Mouse (Mus musculus) myocyte (in vitro differentiated cells): ENCODE measurements at regions not wholly inside any gene's neighbourhood (a gene's known extent, or its start where the extent isn't known, plus 50 kb on each side); places are given as distances from the start of the nearest gene placed in this dataset.

ENCODE experiments used
- H3K27me3 ChIP-seq: one replicate; pipeline ENCODE4 v1.6.1; 2011; ENCODE audit not compliant: control insufficient read depth, insufficient read depth, insufficient read length
- H3K36me3 ChIP-seq: one replicate; pipeline ENCODE4 v1.6.1; 2011; ENCODE audit not compliant: control insufficient read depth, insufficient read depth
- H3K4me2 ChIP-seq: one replicate; pipeline ENCODE4 v1.6.1; 2011; ENCODE audit warnings: low read depth, control low read depth
- H3K4me3 ChIP-seq: one replicate; pipeline ENCODE4 v1.5.1; 2011; ENCODE audit warnings: mild to moderate bottlenecking, control low read depth, moderate library complexity
- H3K79me2 ChIP-seq: one replicate; pipeline ENCODE4 v1.6.1; 2011; ENCODE audit not compliant: control insufficient read depth, insufficient read depth
- H3ac ChIP-seq: one replicate; pipeline ENCODE4 v1.6.1; 2011; ENCODE audit not compliant: control insufficient read depth, insufficient read length
- CEBPB ChIP-seq: IDR thresholded peaks from 2 replicates; pipeline ENCODE4 v1.6.1; 2011; ENCODE audit warnings: mild to moderate bottlenecking, moderate library complexity; ENCODE audit not compliant: poor library complexity, insufficient read depth, severe bottlenecking
- E2F4 ChIP-seq: IDR thresholded peaks from one replicate; pipeline ENCODE4 v1.6.1; 2011; ENCODE audit warnings: mild to moderate bottlenecking, control low read depth, moderate library complexity; ENCODE audit not compliant: insufficient read depth
- MAX ChIP-seq: IDR thresholded peaks from one replicate; pipeline ENCODE4 v1.6.1; 2011; ENCODE audit warnings: low read depth, mild to moderate bottlenecking, control low read depth
- MYOD1 ChIP-seq, 3 experiments: IDR thresholded peaks; one replicate each; pipeline ENCODE4 v1.6.1; 2011; ENCODE audit warnings: control low read depth in 2 of 3, low read depth in 2 of 3, mild to moderate bottlenecking in 2 of 3, moderate library complexity in 1 of 3; ENCODE audit not compliant: insufficient read length in 2 of 3, control insufficient read depth in 1 of 3
- MYOG ChIP-seq, 3 experiments: IDR thresholded peaks; one replicate each; pipeline ENCODE4 v1.6.1; 2011; ENCODE audit warnings: control low read depth in 2 of 3, low read depth in 2 of 3, mild to moderate bottlenecking in 2 of 3; ENCODE audit not compliant: insufficient read length in 2 of 3, control insufficient read depth in 1 of 3, insufficient read depth in 1 of 3
- POLR2A ChIP-seq: IDR thresholded peaks from one replicate; pipeline ENCODE4 v1.6.1; 2011; ENCODE audit warnings: low read depth, mild to moderate bottlenecking, control low read depth, moderate library complexity; ENCODE audit not compliant: insufficient read length
- POLR2AphosphoS2 ChIP-seq: IDR thresholded peaks from one replicate; pipeline ENCODE4 v1.6.1; 2011; ENCODE audit warnings: low read depth, control low read depth; ENCODE audit not compliant: insufficient read length
- REST ChIP-seq: IDR thresholded peaks from one replicate; pipeline ENCODE4 v1.6.1; 2011; ENCODE audit warnings: mild to moderate bottlenecking, control low read depth, moderate library complexity; ENCODE audit not compliant: insufficient read depth, insufficient read length
- SRF ChIP-seq: IDR thresholded peaks from one replicate; pipeline ENCODE4 v1.6.1; 2011; ENCODE audit warnings: low read depth; ENCODE audit not compliant: control insufficient read depth, insufficient read length
- TCF12 ChIP-seq: IDR thresholded peaks from one replicate; pipeline ENCODE4 v1.6.1; 2011; ENCODE audit warnings: mild to moderate bottlenecking, control low read depth; ENCODE audit not compliant: poor library complexity, insufficient read depth, severe bottlenecking
- TCF3 ChIP-seq: IDR thresholded peaks from one replicate; pipeline ENCODE4 v1.6.1; 2011; ENCODE audit warnings: low read depth, control low read depth; ENCODE audit not compliant: insufficient read length
- USF1 ChIP-seq: IDR thresholded peaks from one replicate; pipeline ENCODE4 v1.6.1; 2011; ENCODE audit warnings: low read depth, mild to moderate bottlenecking, control low read depth, moderate library complexity

- no peak overlapping the region for H3ac ChIP-seq
- no peak for TF ChIP-seq POLR2AphosphoS2
- TF ChIP-seq TCF12, result no peak
- no peak for TF ChIP-seq TCF3
- no peak for TF ChIP-seq MYOD1 (IDR thresholded peaks at IDR 0.05; ENCODE audit: control insufficient read depth in 1 of 3, insufficient read length in 2 of 3, low read depth in 2 of 3)
- no peak for TF ChIP-seq MYOG (IDR thresholded peaks at IDR 0.05; ENCODE audit: control insufficient read depth in 1 of 3, insufficient read depth in 1 of 3, insufficient read length in 2 of 3, low read depth in 2 of 3)
- no peak for TF ChIP-seq SRF
- TF ChIP-seq E2F4, result no peak
- no peak for TF ChIP-seq MAX
- TF ChIP-seq REST, result no peak
- TF ChIP-seq POLR2A, result no peak
- no peak for TF ChIP-seq CEBPB
- TF ChIP-seq USF1, result no peak
- H3K4me2 ChIP-seq, result no peak overlapping the region
- H3K36me3 ChIP-seq, result no peaks in the 10 kb centered on the region
- H3K79me2 ChIP-seq, result no peaks in the 10 kb centered on the region
- H3K4me3 ChIP-seq, result no peak overlapping the region
- no peaks in the 10 kb centered on the region for H3K27me3 ChIP-seq
These were observed 65.3 kb downstream of the Cdca7 start for GRCm38 (mm10) chr2:72541246-72541645.

- no peak overlapping the region for H3ac ChIP-seq
- H3K27me3 ChIP-seq, result no peaks in the 10 kb centered on the region
- no peak overlapping the region for H3K4me2 ChIP-seq
- no peaks in the 10 kb centered on the region for H3K79me2 ChIP-seq
- TF ChIP-seq MAX (no peak), E2F4 (no peak), TCF3 (no peak), SRF (no peak), TCF12 (no peak), POLR2A (no peak), CEBPB (no peak), MYOD1 (IDR thresholded peaks at IDR 0.05; ENCODE audit: control insufficient read depth in 1 of 3, insufficient read length in 2 of 3, low read depth in 2 of 3) (no peak), POLR2AphosphoS2 (no peak), REST (no peak), USF1 (no peak), MYOG (IDR thresholded peaks at IDR 0.05; ENCODE audit: control insufficient read depth in 1 of 3, insufficient read depth in 1 of 3, insufficient read length in 2 of 3, low read depth in 2 of 3) (no peak)
- H3K4me3 ChIP-seq, result no peak overlapping the region
- no peaks in the 10 kb centered on the region for H3K36me3 ChIP-seq
These were observed 69.5 kb downstream of the Cdca7 start for GRCm38 (mm10) chr2:72545453-72545852.

DNA sequence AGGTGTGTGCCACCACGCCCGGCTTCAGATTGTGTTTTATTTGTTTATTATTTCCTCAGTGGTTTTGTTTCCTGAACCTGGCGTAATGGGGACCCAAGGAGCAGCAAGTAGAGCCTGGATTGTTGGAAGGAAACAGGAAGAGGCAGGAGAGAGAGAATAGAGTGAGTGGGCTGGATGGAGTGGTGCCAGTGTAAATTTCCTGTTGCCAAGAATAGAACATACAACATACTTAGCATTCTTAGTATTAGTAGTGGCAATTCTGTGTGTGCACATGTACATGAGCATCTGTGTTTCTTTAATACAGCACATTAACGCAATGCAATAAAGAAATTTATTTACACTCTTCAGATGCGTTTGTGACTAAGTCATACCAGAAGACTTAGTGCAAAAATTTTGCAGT is 70.5 kb downstream of the Cdca7 start:
- Histone ChIP-seq H3K4me3 (no peak overlapping the region), H3K79me2 (no peaks in the 10 kb centered on the region), H3K36me3 (no peaks in the 10 kb centered on the region), H3K4me2 (no peak overlapping the region), H3ac (no peak overlapping the region), H3K27me3 (no peaks in the 10 kb centered on the region)
- no peak for TF ChIP-seq TCF12
- TF ChIP-seq MYOG (IDR thresholded peaks at IDR 0.05; ENCODE audit: control insufficient read depth in 1 of 3, insufficient read depth in 1 of 3, insufficient read length in 2 of 3, low read depth in 2 of 3), result no peak
- no peak for TF ChIP-seq SRF
- no peak for TF ChIP-seq REST
- no peak for TF ChIP-seq POLR2AphosphoS2

DNA sequence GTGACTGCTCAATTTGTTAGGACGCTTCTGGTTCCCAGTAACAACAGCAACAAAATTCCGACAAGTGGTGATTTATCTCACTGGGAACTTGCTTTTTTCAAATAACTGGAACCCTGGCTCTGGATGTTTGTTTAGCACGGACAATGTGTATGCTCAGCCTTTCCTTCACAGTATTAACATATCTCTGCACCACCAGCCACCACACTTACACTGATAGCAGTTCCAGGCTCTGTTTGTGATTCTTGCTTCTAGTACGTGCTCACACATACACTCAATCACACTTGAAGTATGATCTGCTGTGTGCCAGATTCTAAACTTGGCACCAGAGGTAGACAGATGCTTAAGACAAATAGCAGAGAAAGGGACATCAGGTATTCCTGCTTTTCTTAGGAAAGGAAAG is 71.0 kb downstream of the Cdca7 start:
- Histone ChIP-seq H3K36me3 (no peaks in the 10 kb centered on the region), H3K79me2 (no peaks in the 10 kb centered on the region), H3K4me3 (no peak overlapping the region), H3K27me3 (no peaks in the 10 kb centered on the region), H3ac (no peak overlapping the region), H3K4me2 (no peak overlapping the region)
- TF ChIP-seq SRF, result no peak
- TF ChIP-seq USF1, result no peak
- TF ChIP-seq MYOG (IDR thresholded peaks at IDR 0.05; ENCODE audit: control insufficient read depth in 1 of 3, insufficient read depth in 1 of 3, insufficient read length in 2 of 3, low read depth in 2 of 3), result no peak
- no peak for TF ChIP-seq MYOD1 (IDR thresholded peaks at IDR 0.05; ENCODE audit: control insufficient read depth in 1 of 3, insufficient read length in 2 of 3, low read depth in 2 of 3)
- TF ChIP-seq MAX, result no peak
- TF ChIP-seq POLR2AphosphoS2, result no peak
- no peak for TF ChIP-seq TCF3
- no peak for TF ChIP-seq POLR2A
- TF ChIP-seq TCF12, result no peak
- TF ChIP-seq REST, result no peak
- TF ChIP-seq E2F4, result no peak
- no peak for TF ChIP-seq CEBPB

GRCm38 (mm10) chr2:72551268-72551667 is 75.3 kb downstream of the Cdca7 start:
- no peak overlapping the region for H3K4me2 ChIP-seq
- H3K36me3 ChIP-seq, result no peaks in the 10 kb centered on the region
- no peaks in the 10 kb centered on the region for H3K79me2 ChIP-seq
- no peaks in the 10 kb centered on the region for H3K27me3 ChIP-seq
- TF ChIP-seq POLR2A, result no peak
- TF ChIP-seq POLR2AphosphoS2, result no peak
- no peak for TF ChIP-seq TCF12
- TF ChIP-seq USF1, result no peak
- no peak for TF ChIP-seq SRF
- TF ChIP-seq TCF3, result no peak
- no peak for TF ChIP-seq MAX
- TF ChIP-seq CEBPB, result no peak
- TF ChIP-seq MYOG (IDR thresholded peaks at IDR 0.05; ENCODE audit: control insufficient read depth in 1 of 3, insufficient read depth in 1 of 3, insufficient read length in 2 of 3, low read depth in 2 of 3), result no peak
- TF ChIP-seq E2F4, result no peak
- TF ChIP-seq REST, result no peak
- TF ChIP-seq MYOD1 (IDR thresholded peaks at IDR 0.05; ENCODE audit: control insufficient read depth in 1 of 3, insufficient read length in 2 of 3, low read depth in 2 of 3), result no peak
- no peak overlapping the region for H3ac ChIP-seq
- H3K4me3 ChIP-seq, result no peak overlapping the region
